Mouse (Mus musculus) stomach, postnatal 0 days (tissue): ENCODE measurements at regions not wholly inside any gene's neighbourhood (a gene's known extent, or its start where the extent isn't known, plus 50 kb on each side); places are given as distances from the start of the nearest gene placed in this dataset.
A peak's percentile ranks its signal among the peaks of the same experiment; 100 is the strongest.

Experiments used
- ATAC-seq: fragments of 200-750 bp; cut with Nextera tagmentation; 2 replicates; pipeline ENCODE4 v1.8.0; 2017; ENCODE audit not compliant: low FRiP score, low TSS enrichment
- DNase-seq: peaks from one replicate; pipeline ENCODE4 v3.0.0-alpha.2; 2016; ENCODE audit warnings: low spot score
- H3K27ac ChIP-seq: fragments of 300-500 bp; sonication (generic); replicated peaks from 2 replicates; pipeline ENCODE4 v1.5.1; 2014; ENCODE audit warnings: mild to moderate bottlenecking, control low read depth
- H3K27me3 ChIP-seq: fragments of 300-500 bp; sonication (generic); 2 replicates; pipeline ENCODE4 v1.6.1; 2014; ENCODE audit warnings: low read length; ENCODE audit not compliant: control insufficient read depth, insufficient read depth
- H3K36me3 ChIP-seq: fragments of 300-500 bp; sonication (generic); 2 replicates; pipeline ENCODE4 v1.6.1; 2014; ENCODE audit warnings: low read length, mixed read lengths; ENCODE audit not compliant: control insufficient read depth, insufficient read depth
- H3K4me1 ChIP-seq: fragments of 300-500 bp; sonication (generic); replicated peaks from 2 replicates; pipeline ENCODE4 v1.6.1; 2014; ENCODE audit warnings: antibody characterized with exemption; ENCODE audit not compliant: control insufficient read depth, insufficient read depth
- H3K4me2 ChIP-seq: fragments of 300-500 bp; sonication (generic); replicated peaks from 2 replicates; pipeline ENCODE4 v1.6.1; 2014; ENCODE audit warnings: low read depth, mild to moderate bottlenecking, control low read depth, moderate library complexity
- H3K4me3 ChIP-seq: fragments of 300-500 bp; sonication (generic); 2 replicates; pipeline ENCODE4 v1.5.1; 2014; ENCODE audit warnings: low read depth, low read length, control low read depth
- H3K9ac ChIP-seq: fragments of 300-500 bp; sonication (generic); 2 replicates; pipeline ENCODE4 v1.6.1; 2014; ENCODE audit warnings: mild to moderate bottlenecking, low read length, control low read depth, mixed read lengths
- H3K9me3 ChIP-seq: fragments of 300-500 bp; sonication (generic); 2 replicates; pipeline ENCODE4 v1.6.1; 2016; ENCODE audit warnings: low read length; ENCODE audit not compliant: control insufficient read depth
- CTCF ChIP-seq: IDR thresholded peaks from 2 replicates; pipeline ENCODE4 v1.5.1; 2016; ENCODE audit warnings: antibody characterized with exemption, low read depth, mild to moderate bottlenecking, moderate library complexity
- EP300 ChIP-seq: optimal IDR thresholded peaks from 2 replicates; pipeline ENCODE3; 2016; ENCODE audit warnings: antibody characterized with exemption
- WGBS: fragments of 180-500 bp; shearing (Covaris S2); extraction: QIAGEN DNeasy Blood & Tissue Kit; methylation state at CpG from one replicate; pipeline ENCODE4 v1.1.7; 2014; 5-methylcytosine and 5-hydroxymethylcytosine counted together

- no peaks in the 10 kb centered on the region for H3K36me3 ChIP-seq
- ATAC-seq (no peak), DNase-seq (no peak)
- H3K27ac ChIP-seq, result no peak overlapping the region
- H3K4me1 ChIP-seq, result no peaks in the 10 kb centered on the region
- H3K4me3 ChIP-seq, result no peak overlapping the region
- no peak for TF ChIP-seq EP300
- TF ChIP-seq CTCF, result no peak
- no peak overlapping the region for H3K4me2 ChIP-seq
- H3K27me3 ChIP-seq, result no peaks in the 10 kb centered on the region
- H3K9me3 ChIP-seq, result no peaks in the 10 kb centered on the region
- whole genome bisulfite sequencing, result 80% methylated on average over 2 of the region's 2 CpGs
- H3K9ac ChIP-seq, result no peak overlapping the region
Observed at GRCm38 (mm10) chr9:50176131-50176530, 168.6 kb downstream of the Rpl10-ps3 start.

GRCm38 (mm10) chr9:50171826-50172464 is 172.8 kb downstream of the Rpl10-ps3 start:
- Histone ChIP-seq H3K27ac (peak overlapping the region; percentile 87), H3K4me2 (peak overlapping the region; percentile 17; the same call in 1 of the 2 replicates)
- peak; percentile 54 for DNase-seq

GRCm38 (mm10) chr9:50171164-50171563 is 173.6 kb downstream of the Rpl10-ps3 start:
- no peak for DNase-seq
- Histone ChIP-seq H3K9me3 (no peaks in the 10 kb centered on the region), H3K27me3 (no peaks in the 10 kb centered on the region), H3K9ac (no peak overlapping the region), H3K27ac (peak overlapping the region; percentile 87), H3K4me2 (no peak overlapping the region), H3K4me3 (no peak overlapping the region), H3K36me3 (no peaks in the 10 kb centered on the region), H3K4me1 (no peaks in the 10 kb centered on the region)
- ATAC-seq, result peak; percentile 47; the same call in 1 of the 2 replicates
- TF ChIP-seq EP300 (peak; percentile 84), CTCF (no peak)
- 46% methylated on average over 2 of the region's 2 CpGs for WGBS

More at GRCm38 (mm10) chr9:50171826-50172464, 172.8 kb downstream of the Rpl10-ps3 start:
- Histone ChIP-seq H3K27me3 (no peaks in the 10 kb centered on the region), H3K9me3 (no peaks in the 10 kb centered on the region), H3K36me3 (no peaks in the 10 kb centered on the region), H3K4me1 (no peaks in the 10 kb centered on the region), H3K4me3 (no peak overlapping the region), H3K9ac (no peak overlapping the region)
- no peak for TF ChIP-seq EP300
- TF ChIP-seq CTCF, result peak; percentile 88
- 25% methylated on average over 7 of the region's 7 CpGs for WGBS
- ATAC-seq, result peak; percentile 76; the same call in 1 of the 2 replicates

GRCm38 (mm10) chr9:50170637-50171036 is 174.1 kb downstream of the Rpl10-ps3 start:
- Histone ChIP-seq H3K27ac (0 out of 2 replicates have a peak overlapping the region, but pooled peaks have one; percentile 5), H3K4me1 (no peaks in the 10 kb centered on the region), H3K36me3 (no peaks in the 10 kb centered on the region), H3K4me3 (no peak overlapping the region), H3K9ac (no peak overlapping the region), H3K4me2 (no peak overlapping the region), H3K9me3 (no peaks in the 10 kb centered on the region), H3K27me3 (no peaks in the 10 kb centered on the region)
- TF ChIP-seq CTCF, result no peak
- TF ChIP-seq EP300, result no peak
- DNase-seq (no peak), ATAC-seq (no peak)
- WGBS, result 70% methylated on average over 5 of the region's 5 CpGs

- no peak for TF ChIP-seq EP300
- ATAC-seq (no peak), DNase-seq (no peak)
- H3K4me1 ChIP-seq, result no peaks in the 10 kb centered on the region
- H3K36me3 ChIP-seq, result no peaks in the 10 kb centered on the region
- H3K27me3 ChIP-seq, result no peaks in the 10 kb centered on the region
- no peaks in the 10 kb centered on the region for H3K9me3 ChIP-seq
- no peak overlapping the region for H3K4me2 ChIP-seq
- 68% methylated on average over 3 of the region's 3 CpGs for WGBS
- no peak overlapping the region for H3K9ac ChIP-seq
- no peak overlapping the region for H3K27ac ChIP-seq
- H3K4me3 ChIP-seq, result no peak overlapping the region
Observed at GRCm38 (mm10) chr9:50154618-50155017, 190.2 kb downstream of the Rpl10-ps3 start.

- Histone ChIP-seq H3K4me3 (no peak overlapping the region), H3K27ac (no peak overlapping the region), H3K4me2 (no peak overlapping the region), H3K9me3 (no peaks in the 10 kb centered on the region), H3K27me3 (no peaks in the 10 kb centered on the region), H3K4me1 (no peaks in the 10 kb centered on the region), H3K9ac (no peak overlapping the region), H3K36me3 (no peaks in the 10 kb centered on the region)
- DNase-seq (no peak), ATAC-seq (no peak)
- no peak for TF ChIP-seq CTCF
- TF ChIP-seq EP300, result no peak
Observed at GRCm38 (mm10) chr9:50150091-50150490, 194.7 kb downstream of the Rpl10-ps3 start.
